Mouse (Mus musculus): ENCODE data around the gene Polr1d. TPM values are rescaled to one million over a fixed set of nuclear protein-coding genes. Genes with fewer than 3 reads are reported as not detected.

Polr1d gene
- total and polyA plus RNA-seq, 3 experiments, result 24.2 to 74.8 (median 66.6) TPM

GRCm38 (mm10) chr5:147036661-147037060, 40.2 kb upstream of the Polr1d start:
- H3K79me2 ChIP-seq (replicated peaks; ENCODE audit: control insufficient read depth, insufficient read depth, low read length), result peaks cover 6% of the 10 kb centered on the region; the same call in 1 of the 2 replicates
- H3K36me3 ChIP-seq (ENCODE audit: control insufficient read depth, insufficient read depth, low read length), result peaks cover 20% of the 10 kb centered on the region
- WGBS, result 61% methylated on average over 5 of the region's 5 CpGs
- intact Hi-C loops (cut with DNase I), result loop anchor here (1.0 kb wide), 1 partner anchor 39 kb away; no protein-coding TSS in a partner anchor
- H3K9ac ChIP-seq (ENCODE audit: low read depth, low read length), result peak overlapping the region; percentile 40
- H3K4me1 ChIP-seq (ENCODE audit: control insufficient read depth, insufficient read depth, low read length), result peaks cover 49% of the 10 kb centered on the region
- no peak for TF ChIP-seq EP300 (IDR thresholded peaks at IDR 0.05; ENCODE audit: insufficient read depth, low read depth, low read length)
- no peak for TF ChIP-seq CTCF (IDR thresholded peaks at IDR 0.05)
- TF ChIP-seq POLR2A (IDR thresholded peaks at IDR 0.05; ENCODE audit: insufficient read depth, low read depth, low read length), result no peak
- peak overlapping the region; percentile 11; the same call in 1 of the 2 replicates for H3K4me3 ChIP-seq
- no peak for DNase-seq
- H3K27me3 ChIP-seq (ENCODE audit: control insufficient read depth, insufficient read depth, low read length), result no peaks in the 10 kb centered on the region
- H3K27ac ChIP-seq, result peak overlapping the region; percentile 91

GRCm38 (mm10) chr5:147037601-147038000, 39.2 kb upstream of the Polr1d start:
- WGBS, result 23% methylated on average over 3 of the region's 3 CpGs
- peaks cover 22% of the 10 kb centered on the region for H3K36me3 ChIP-seq (ENCODE audit: control insufficient read depth, insufficient read depth, low read length)
- no peak overlapping the region; the same call in none of the 2 replicates for H3K9ac ChIP-seq (ENCODE audit: low read depth, low read length)
- H3K4me1 ChIP-seq (ENCODE audit: control insufficient read depth, insufficient read depth, low read length), result peaks cover 46% of the 10 kb centered on the region
- no peak overlapping the region for H3K4me3 ChIP-seq
- intact Hi-C loops (cut with DNase I), result no loop called here
- DNase-seq, result peak in 1 of 2 experiments; percentile 31
- H3K79me2 ChIP-seq (replicated peaks; ENCODE audit: control insufficient read depth, insufficient read depth, low read length), result peaks cover 11% of the 10 kb centered on the region
- no peaks in the 10 kb centered on the region for H3K27me3 ChIP-seq (ENCODE audit: control insufficient read depth, insufficient read depth, low read length)
- TF ChIP-seq CTCF (IDR thresholded peaks at IDR 0.05), result no peak
- TF ChIP-seq POLR2A (IDR thresholded peaks at IDR 0.05; ENCODE audit: insufficient read depth, low read depth, low read length), result no peak
- TF ChIP-seq EP300 (IDR thresholded peaks at IDR 0.05; ENCODE audit: insufficient read depth, low read depth, low read length), result no peak
- H3K27ac ChIP-seq, result peak overlapping the region; percentile 91

- no peak for DNase-seq
- TF ChIP-seq POLR2A (IDR thresholded peaks at IDR 0.05; ENCODE audit: insufficient read depth, low read depth, low read length), result no peak
- TF ChIP-seq CTCF (IDR thresholded peaks at IDR 0.05), result no peak
- no peak for TF ChIP-seq EP300 (IDR thresholded peaks at IDR 0.05; ENCODE audit: insufficient read depth, low read depth, low read length)
- 63% methylated on average over 5 of the region's 5 CpGs for whole genome bisulfite sequencing
- Histone ChIP-seq H3K4me1 (ENCODE audit: control insufficient read depth, insufficient read depth, low read length) (peaks cover 42% of the 10 kb centered on the region), H3K4me3 (no peak overlapping the region), H3K27ac (peak overlapping the region; percentile 91), H3K79me2 (replicated peaks; ENCODE audit: control insufficient read depth, insufficient read depth, low read length) (peaks cover 13% of the 10 kb centered on the region), H3K36me3 (ENCODE audit: control insufficient read depth, insufficient read depth, low read length) (peaks cover 22% of the 10 kb centered on the region), H3K27me3 (ENCODE audit: control insufficient read depth, insufficient read depth, low read length) (no peaks in the 10 kb centered on the region), H3K9ac (ENCODE audit: low read depth, low read length) (no peak overlapping the region)
- intact Hi-C loops (cut with DNase I), result no loop called here
Observed at GRCm38 (mm10) chr5:147039394-147039793, 37.5 kb upstream of the Polr1d start.

- no peak for TF ChIP-seq POLR2A (IDR thresholded peaks at IDR 0.05; ENCODE audit: insufficient read depth, low read depth, low read length)
- TF ChIP-seq CTCF (IDR thresholded peaks at IDR 0.05), result no peak
- TF ChIP-seq EP300 (IDR thresholded peaks at IDR 0.05; ENCODE audit: insufficient read depth, low read depth, low read length), result no peak
- Histone ChIP-seq H3K4me3 (no peak overlapping the region), H3K36me3 (ENCODE audit: control insufficient read depth, insufficient read depth, low read length) (peaks cover 15% of the 10 kb centered on the region), H3K9ac (ENCODE audit: low read depth, low read length) (peak overlapping the region; percentile 22), H3K4me1 (ENCODE audit: control insufficient read depth, insufficient read depth, low read length) (peaks cover 39% of the 10 kb centered on the region), H3K79me2 (replicated peaks; ENCODE audit: control insufficient read depth, insufficient read depth, low read length) (peaks cover 12% of the 10 kb centered on the region), H3K27me3 (ENCODE audit: control insufficient read depth, insufficient read depth, low read length) (no peaks in the 10 kb centered on the region), H3K27ac (peak overlapping the region; percentile 15; the same call in 1 of the 2 replicates)
- DNase-seq, result no peak
- WGBS, result 73% methylated on average over 40 of the region's 40 CpGs
- intact Hi-C loops (cut with DNase I), result no loop called here
Observed at GRCm38 (mm10) chr5:147041965-147042937, 34.6 kb upstream of the Polr1d start.

GRCm38 (mm10) chr5:147043240-147043844, 33.5 kb upstream of the Polr1d start:
- Histone ChIP-seq H3K4me3 (no peak overlapping the region), H3K36me3 (ENCODE audit: control insufficient read depth, insufficient read depth, low read length) (peaks cover 9% of the 10 kb centered on the region), H3K27ac (no peak overlapping the region), H3K4me1 (ENCODE audit: control insufficient read depth, insufficient read depth, low read length) (peaks cover 30% of the 10 kb centered on the region), H3K79me2 (replicated peaks; ENCODE audit: control insufficient read depth, insufficient read depth, low read length) (peaks cover 11% of the 10 kb centered on the region), H3K9ac (ENCODE audit: low read depth, low read length) (no peak overlapping the region), H3K27me3 (ENCODE audit: control insufficient read depth, insufficient read depth, low read length) (no peaks in the 10 kb centered on the region)
- no peak for DNase-seq
- WGBS, result 77% methylated on average over 15 of the region's 15 CpGs
- intact Hi-C loops (cut with DNase I), result no loop called here
- TF ChIP-seq EP300 (IDR thresholded peaks at IDR 0.05; ENCODE audit: insufficient read depth, low read depth, low read length), result no peak
- TF ChIP-seq POLR2A (IDR thresholded peaks at IDR 0.05; ENCODE audit: insufficient read depth, low read depth, low read length), result no peak
- no peak for TF ChIP-seq CTCF (IDR thresholded peaks at IDR 0.05)
